Mouse (Mus musculus): ENCODE measurements around the gene Dnaaf2.
"Not testable (repeated sequence)": the region's sequence is repeated elsewhere in the genome, so short reads cannot be mapped to it uniquely, and the experiment has no call there.

The Dnaaf2 gene

DNA sequence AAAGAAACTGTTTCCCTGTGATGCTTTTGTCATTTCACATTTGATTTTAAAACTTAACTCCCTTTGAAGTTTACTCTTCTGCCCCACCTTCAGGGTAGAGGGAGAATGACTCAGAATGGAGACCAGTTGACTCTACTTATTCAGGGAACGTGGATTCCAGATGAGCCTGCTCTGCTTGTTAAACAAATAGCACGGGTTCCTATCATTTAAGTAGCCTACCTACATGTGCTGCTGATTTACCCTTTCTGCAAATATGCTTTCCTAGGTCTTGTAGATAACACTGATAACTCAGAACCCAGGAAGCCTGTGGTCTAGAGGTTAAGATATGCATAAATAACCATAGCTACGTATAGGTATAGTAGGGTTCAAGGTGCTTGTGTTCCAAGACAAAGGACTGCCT is 33.3 kb downstream of the Dnaaf2 start:
- no peak for DNase-seq (ENCODE audit: low spot score)

DNA sequence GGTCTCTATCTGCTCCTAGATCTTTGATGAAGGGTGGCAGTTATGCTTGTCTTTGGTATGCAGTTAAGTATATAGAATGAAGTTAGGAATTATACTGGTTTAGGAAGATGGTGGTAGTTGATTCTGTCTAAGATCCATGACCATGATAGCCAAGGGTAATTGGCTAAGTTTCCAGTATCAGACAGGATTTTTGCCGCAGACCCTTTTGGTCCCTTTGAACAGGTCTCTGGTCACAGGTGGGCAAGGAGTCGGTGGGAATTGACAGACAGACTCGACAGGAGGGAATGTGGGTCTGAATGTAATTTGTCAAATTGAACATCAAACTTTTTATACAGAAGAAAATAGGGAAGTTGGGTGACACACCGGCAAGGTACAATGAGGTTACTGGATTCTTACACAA is 34.6 kb downstream of the Dnaaf2 start:
- not testable (repeated sequence) for DNase-seq (ENCODE audit: low spot score)

DNA sequence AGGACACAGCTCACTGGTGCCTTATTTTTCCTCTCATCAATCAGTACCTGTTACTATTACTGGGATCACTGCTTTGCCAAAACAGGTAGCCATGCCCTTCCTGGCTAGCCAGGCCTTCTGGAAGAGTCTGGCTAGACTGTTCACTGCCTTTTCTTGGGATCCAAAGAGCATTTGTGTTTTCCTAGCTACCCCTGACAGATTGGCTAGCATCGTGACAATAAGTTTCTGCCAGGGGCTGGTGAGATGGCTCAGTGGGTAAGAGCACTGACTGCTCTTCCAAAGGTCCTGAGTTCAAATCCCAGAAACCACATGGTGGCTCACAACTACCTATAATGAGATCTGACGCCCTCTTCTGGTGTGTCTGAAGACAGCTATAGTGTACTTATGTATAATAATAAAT is 37.6 kb downstream of the Dnaaf2 start:
- not testable (repeated sequence) for DNase-seq (ENCODE audit: low spot score)

DNA sequence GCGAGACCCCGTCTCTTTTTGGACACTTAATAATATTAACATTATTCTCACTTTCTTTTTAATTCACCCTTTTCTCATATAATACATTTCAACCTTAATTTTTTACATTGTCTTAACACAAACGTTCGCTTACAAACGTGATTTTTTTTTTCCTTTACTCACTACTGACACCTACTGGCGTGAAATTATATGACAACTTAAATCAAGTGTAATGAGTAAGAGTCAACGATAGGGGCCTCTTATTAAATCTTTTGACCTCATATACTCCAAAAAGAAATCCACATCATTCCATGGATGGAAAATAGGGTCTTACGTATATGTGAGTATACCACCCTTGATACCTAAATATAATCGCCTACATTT is 38.7 kb downstream of the Dnaaf2 start:
- no peak for DNase-seq (ENCODE audit: low spot score)

DNA sequence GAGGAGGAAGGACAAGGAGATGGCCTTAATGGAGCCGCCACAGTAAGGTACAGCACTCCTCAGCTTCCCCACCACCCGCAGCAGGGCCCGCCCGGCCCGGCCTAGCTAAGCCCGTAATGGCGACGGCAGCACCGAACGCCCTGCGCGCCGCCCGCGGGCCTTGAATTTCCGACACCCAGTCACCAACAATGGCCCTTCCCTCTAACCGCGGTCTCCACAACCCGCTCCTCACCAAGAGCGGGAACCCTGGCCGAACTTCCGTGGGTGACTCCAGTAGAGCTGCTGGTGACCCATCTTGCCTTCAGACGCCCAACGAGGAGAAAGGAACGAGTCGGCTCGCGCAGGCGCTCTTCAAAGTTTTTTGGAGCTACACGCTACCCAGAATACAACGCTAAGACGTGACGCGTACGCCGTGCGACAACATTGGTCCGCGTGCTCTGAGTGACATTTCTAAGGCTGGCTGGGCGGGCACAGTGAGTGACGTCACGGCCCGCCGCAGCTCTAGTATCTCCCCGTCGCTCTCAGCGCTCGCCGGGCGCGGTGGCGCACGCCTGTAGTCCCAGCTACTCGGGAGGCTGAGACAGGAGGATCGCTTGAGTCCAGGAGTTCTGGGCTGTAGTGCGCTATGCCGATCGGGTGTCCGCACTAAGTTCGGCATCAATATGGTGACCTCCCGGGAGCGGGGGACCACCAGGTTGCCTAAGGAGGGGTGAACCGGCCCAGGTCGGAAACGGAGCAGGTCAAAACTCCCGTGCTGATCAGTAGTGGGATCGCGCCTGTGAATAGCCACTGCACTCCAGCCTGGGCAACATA is 39.3 kb downstream of the Dnaaf2 start, which contains the start of gene Rps29:
Rps29 (minus strand) TSS at position 422 of the 813 bp plus-strand sequence.
- DNase-seq (ENCODE audit: low spot score): peak; percentile 96

DNA sequence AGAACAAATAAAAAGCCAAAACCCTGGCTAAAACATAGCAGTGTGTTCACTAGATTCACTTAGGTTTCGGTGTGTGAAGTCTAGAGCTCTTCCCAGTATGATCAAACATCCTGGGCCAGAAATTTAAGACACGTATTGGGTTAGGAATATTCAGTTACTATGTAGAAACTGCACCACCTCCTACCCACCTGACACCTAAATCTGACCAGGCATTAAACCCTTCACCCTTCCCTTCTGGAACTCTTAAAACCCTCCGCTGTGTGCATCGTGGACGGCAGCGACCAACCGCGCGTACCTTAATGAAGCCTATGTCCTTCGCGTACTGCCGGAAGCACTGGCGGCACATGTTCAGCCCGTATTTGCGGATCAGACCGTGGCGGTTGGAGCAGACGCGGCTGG is 39.9 kb downstream of the Dnaaf2 start:
- no peak for DNase-seq (ENCODE audit: low spot score)

DNA sequence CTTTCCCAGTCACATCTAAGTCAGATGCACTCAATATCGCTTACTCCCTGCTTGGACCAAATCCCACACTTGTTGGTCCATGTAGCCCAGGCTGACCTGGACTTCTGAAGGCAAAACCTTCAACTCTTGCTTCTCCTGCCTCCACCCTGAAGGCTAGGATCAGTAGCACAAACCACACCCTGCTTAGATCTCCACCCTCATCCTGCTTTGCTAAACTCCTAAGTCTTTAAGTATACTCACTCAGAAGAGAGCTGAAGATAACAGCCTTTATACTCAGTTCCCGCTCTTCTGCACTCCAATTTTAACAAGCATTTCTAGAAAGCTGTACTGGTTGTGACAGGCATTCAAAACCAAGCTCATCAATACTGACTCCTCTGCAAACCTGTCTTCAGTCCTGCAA is 41.1 kb downstream of the Dnaaf2 start:
- DNase-seq (ENCODE audit: low spot score): no peak

DNA sequence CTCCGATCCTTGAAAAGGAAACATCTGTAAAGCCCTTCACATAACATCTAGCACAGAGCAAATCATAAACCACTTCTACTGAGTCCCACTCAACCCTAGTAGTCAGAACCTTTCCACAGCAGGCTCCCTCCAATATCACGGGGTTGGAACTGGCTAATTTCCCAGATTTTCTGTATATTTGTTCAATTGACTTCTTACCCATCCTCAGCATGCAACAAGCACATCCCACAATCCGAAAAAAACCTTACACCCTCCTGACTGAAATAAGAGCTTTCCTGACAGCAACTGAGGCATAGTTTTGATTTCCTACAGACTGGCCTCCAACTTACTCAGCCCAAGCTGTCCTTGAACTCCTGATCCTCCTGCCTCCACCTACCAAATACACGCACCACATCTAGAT is 41.8 kb downstream of the Dnaaf2 start:
- DNase-seq (ENCODE audit: low spot score): no peak

DNA sequence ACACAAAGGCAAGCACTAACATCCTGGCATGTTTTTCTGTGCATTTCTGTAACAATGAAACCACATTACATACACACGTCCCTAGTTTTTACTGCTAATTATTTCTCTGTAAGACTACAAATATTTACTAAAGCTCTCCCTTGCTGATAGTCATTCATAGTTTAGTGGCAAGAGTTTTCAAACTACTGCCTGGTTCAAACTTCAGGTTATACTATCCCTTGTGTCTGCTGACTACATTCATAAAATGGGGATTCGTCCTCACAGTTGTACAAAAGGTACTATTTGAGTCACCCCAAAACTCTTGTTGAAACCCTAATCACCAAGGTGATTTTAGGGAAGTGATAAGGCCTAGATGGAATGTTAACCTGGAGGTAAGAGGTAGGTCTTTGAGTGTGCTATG is 42.3 kb downstream of the Dnaaf2 start:
- DNase-seq (ENCODE audit: low spot score): no peak

DNA sequence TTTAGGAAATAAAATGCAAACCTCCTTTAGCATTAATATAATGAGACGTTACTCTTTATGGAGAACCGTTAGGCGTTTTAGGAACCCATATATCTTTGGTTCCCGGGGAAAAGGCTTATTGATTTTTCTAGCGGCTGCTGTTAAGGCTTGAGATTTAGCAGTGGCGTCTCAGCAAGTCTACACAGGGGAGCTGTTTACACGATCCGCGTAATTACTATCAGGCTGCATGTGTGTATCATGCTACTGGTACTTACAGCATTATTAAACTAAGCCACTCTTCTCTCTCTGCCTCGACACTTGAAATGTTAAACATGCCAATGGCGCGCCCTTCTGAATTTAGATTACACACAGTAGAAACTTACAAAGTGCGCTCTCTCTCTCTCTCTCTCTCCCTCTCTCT is 48.2 kb downstream of the Dnaaf2 start:
- no peak for DNase-seq (ENCODE audit: low spot score)

DNA sequence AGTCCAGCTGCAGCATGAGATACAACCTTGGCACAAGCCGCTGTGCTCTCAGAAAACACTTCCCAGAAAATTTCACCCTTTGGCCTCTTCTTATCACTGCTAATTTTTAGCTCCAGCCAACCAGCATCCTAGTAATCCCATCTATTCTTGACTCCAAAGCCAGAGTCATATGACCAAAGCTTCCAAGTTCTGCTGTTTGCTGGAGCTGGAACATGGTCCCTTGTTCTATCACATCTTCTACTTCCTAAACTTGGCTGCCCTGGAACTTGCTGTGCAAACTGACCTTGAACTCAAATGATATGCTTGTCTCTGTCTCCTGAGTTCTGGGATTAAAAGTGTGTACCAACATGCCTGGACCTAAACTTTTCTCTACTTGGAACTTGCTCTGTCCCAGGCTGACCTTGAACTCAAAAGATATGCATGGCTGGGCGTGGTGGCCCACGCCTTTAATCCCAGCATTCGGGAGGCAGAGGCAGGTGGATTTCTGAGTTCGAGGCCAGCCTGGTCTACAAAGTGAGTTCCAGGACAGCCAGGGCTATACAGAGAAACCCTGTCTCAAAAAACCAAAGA is 51.0 kb downstream of the Dnaaf2 start:
- DNase-seq (ENCODE audit: low spot score): no peak

DNA sequence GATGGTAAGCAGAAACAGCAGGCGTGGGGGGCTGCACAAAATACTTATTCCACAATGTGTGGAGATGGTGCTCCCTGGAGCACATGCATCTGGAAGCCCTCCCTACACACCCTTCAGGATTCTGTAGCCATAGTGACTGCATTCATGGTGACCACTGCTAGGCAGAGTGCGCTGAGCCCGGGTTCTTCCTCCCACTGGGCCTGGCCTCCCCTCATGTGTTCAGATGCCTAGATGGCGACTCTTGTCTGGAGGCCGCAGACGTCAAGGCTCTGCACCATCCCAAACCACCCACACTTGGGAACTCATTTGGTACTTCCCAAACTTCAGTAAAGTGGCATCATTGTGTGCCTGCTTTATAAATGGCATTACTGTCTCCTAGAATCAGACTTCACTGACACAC is 54.8 kb downstream of the Dnaaf2 start:
- no peak for DNase-seq (ENCODE audit: low spot score)

DNA sequence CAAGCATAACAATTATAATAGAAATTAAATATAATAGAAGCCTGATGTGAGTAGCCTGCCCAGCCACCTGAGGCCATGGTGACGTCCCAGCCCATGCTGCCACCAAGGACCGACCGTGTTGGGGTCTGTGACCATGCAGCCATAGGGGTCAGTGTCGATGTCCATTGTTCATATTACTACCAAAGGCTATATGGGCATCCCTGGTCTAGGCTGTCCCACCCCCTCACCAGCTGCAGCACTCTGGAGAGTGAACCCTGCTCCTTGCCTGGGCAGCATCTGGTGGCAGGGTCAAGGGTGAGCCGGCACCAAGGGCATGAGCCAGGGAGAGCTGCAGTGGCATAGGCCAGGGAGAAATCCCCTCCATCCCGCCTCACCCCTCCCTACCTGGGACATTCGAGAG is 58.4 kb downstream of the Dnaaf2 start:
- DNase-seq (ENCODE audit: low spot score): no peak

DNA sequence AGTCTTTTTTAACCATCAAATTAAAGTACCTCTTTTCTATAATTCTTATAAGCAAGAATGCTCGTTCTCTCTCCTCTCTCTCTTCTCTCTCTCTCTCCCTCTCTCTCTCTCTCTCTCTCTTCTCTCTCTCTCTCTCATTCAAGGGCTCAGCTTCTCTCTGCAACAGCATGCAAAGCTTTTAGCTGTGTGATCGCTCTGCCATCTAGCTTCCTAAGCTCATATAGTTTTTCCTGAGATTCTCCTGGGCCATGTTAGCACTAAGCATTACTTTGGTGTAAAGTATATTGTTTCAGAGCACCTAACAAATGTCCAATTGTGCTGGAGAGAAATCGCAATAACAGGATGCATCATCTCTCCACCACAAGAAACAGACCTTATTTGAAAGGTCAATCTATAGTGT is 59.0 kb downstream of the Dnaaf2 start:
- no peak for DNase-seq (ENCODE audit: low spot score)

All from ovary, adult 18-20 months (tissue).